Mouse (Mus musculus) kidney, postnatal 10 days (tissue): ENCODE measurements around the gene Nol11.
"Not testable (repeated sequence)": the region's sequence is repeated elsewhere in the genome, so short reads cannot be mapped to it uniquely, and the experiment has no call there.

Experiments used
- DNase-seq: peaks from one replicate; pipeline ENCODE4 v3.0.0; 2021; ENCODE audit warnings: mixed read lengths

Nol11 gene

GRCm38 (mm10) chr11:107154431-107154830, 34.8 kb downstream of the Nol11 start:
- no peak for DNase-seq

GRCm38 (mm10) chr11:107153645-107154044, 35.5 kb downstream of the Nol11 start:
- DNase-seq = no peak

GRCm38 (mm10) chr11:107151809-107152208, 37.4 kb downstream of the Nol11 start:
- DNase-seq = peak; percentile 21

- DNase-seq = not testable (repeated sequence)
Observed at GRCm38 (mm10) chr11:107143956-107144355, 45.2 kb downstream of the Nol11 start.

GRCm38 (mm10) chr11:107142382-107142781, 46.8 kb downstream of the Nol11 start:
- DNase-seq = no peak

GRCm38 (mm10) chr11:107140756-107141155, 48.4 kb downstream of the Nol11 start:
- DNase-seq = no peak

GRCm38 (mm10) chr11:107138633-107139032, 50.5 kb downstream of the Nol11 start:
- peak; percentile 44 for DNase-seq

- no peak for DNase-seq
Observed at GRCm38 (mm10) chr11:107137593-107137992, 51.6 kb downstream of the Nol11 start.

- not testable (repeated sequence) for DNase-seq
Observed at GRCm38 (mm10) chr11:107136458-107136857, 52.7 kb downstream of the Nol11 start.

GRCm38 (mm10) chr11:107135741-107136140, 53.4 kb downstream of the Nol11 start:
- no peak for DNase-seq

GRCm38 (mm10) chr11:107132426-107132825, 56.8 kb downstream of the Nol11 start:
- DNase-seq = peak; percentile 68

GRCm38 (mm10) chr11:107131749-107132421, 57.3 kb downstream of the Nol11 start, which contains the start of gene Bptf:
Gene Bptf (minus strand): TSS chr11:107132127.
- DNase-seq = peak; percentile 95

GRCm38 (mm10) chr11:107130879-107131748, 58.1 kb downstream of the Nol11 start:
- DNase-seq = peak; percentile 84

GRCm38 (mm10) chr11:107130221-107130788, 58.9 kb downstream of the Nol11 start:
- DNase-seq = no peak

- no peak for DNase-seq
Observed at GRCm38 (mm10) chr11:107129641-107130040, 59.5 kb downstream of the Nol11 start.

GRCm38 (mm10) chr11:107126716-107127115, 62.5 kb downstream of the Nol11 start:
- not testable (repeated sequence) for DNase-seq

- no peak for DNase-seq
Observed at GRCm38 (mm10) chr11:107125011-107125410, 64.2 kb downstream of the Nol11 start.

- DNase-seq = peak; percentile 75
Observed at GRCm38 (mm10) chr11:107124327-107124731, 64.9 kb downstream of the Nol11 start.

GRCm38 (mm10) chr11:107117789-107118188, 71.4 kb downstream of the Nol11 start:
- DNase-seq = no peak
